Mouse (Mus musculus): ENCODE data around the gene Cgas.
"Not testable (repeated sequence)": the region's sequence is repeated elsewhere in the genome, so short reads cannot be mapped to it uniquely, and the experiment has no call there.

GRCm38 (mm10) chr9:78488021-78488420 lies 45.0 kb upstream of the Cgas start:
- not testable (repeated sequence) for TF ChIP-seq CTCF (IDR thresholded peaks at IDR 0.05; ENCODE audit: low read depth, low read length); POLR2A (IDR thresholded peaks at IDR 0.05; ENCODE audit: insufficient read depth, low read length)

Data from ES-Bruce4 (cell line).